Mouse (Mus musculus): ENCODE measurements around the gene Cct8l1. TPM values are rescaled to one million over a fixed set of nuclear protein-coding genes. Genes with fewer than 3 reads are reported as not detected.
A peak's percentile ranks its signal among the peaks of the same experiment; 100 is the strongest.

Gene Cct8l1
- polyA plus RNA-seq, 1 experiment = not detected

GRCm38 (mm10) chr5:25519820-25520219, 4.0 kb downstream of the Cct8l1 start:
- H3K27ac ChIP-seq (replicated peaks; ENCODE audit: low read depth, low read length) = no peak overlapping the region

GRCm38 (mm10) chr5:25521461-25521860, 5.6 kb downstream of the Cct8l1 start:
- Histone ChIP-seq H3K27ac (replicated peaks; ENCODE audit: low read depth, low read length) (no peak overlapping the region), H3K4me1 (ENCODE audit: control insufficient read depth, insufficient read depth, insufficient read length, low read length) (peaks cover 9% of the 10 kb centered on the region), H3K4me3 (ENCODE audit: insufficient read depth, low read depth, low read length) (no peak overlapping the region)

More at GRCm38 (mm10) chr5:25519820-25520219, 4.0 kb downstream of the Cct8l1 start:
- Histone ChIP-seq H3K4me1 (ENCODE audit: control insufficient read depth, insufficient read depth, insufficient read length, low read length) (no peaks in the 10 kb centered on the region), H3K4me3 (ENCODE audit: insufficient read depth, low read depth, low read length) (no peak overlapping the region)

GRCm38 (mm10) chr5:25526116-25526515, 10.2 kb downstream of the Cct8l1 start:
- no peak overlapping the region for H3K4me3 ChIP-seq (ENCODE audit: insufficient read depth, low read depth, low read length)
- H3K27ac ChIP-seq (replicated peaks; ENCODE audit: low read depth, low read length) = no peak overlapping the region

GRCm38 (mm10) chr5:25526926-25527325, 11.1 kb downstream of the Cct8l1 start:
- 0 out of 2 replicates have a peak overlapping the region, but pooled peaks have one; percentile 10 for H3K27ac ChIP-seq (replicated peaks; ENCODE audit: low read depth, low read length)
- peaks cover 24% of the 10 kb centered on the region for H3K4me1 ChIP-seq (ENCODE audit: control insufficient read depth, insufficient read depth, insufficient read length, low read length)
- H3K4me3 ChIP-seq (ENCODE audit: insufficient read depth, low read depth, low read length) = no peak overlapping the region

More at GRCm38 (mm10) chr5:25526116-25526515, 10.2 kb downstream of the Cct8l1 start:
- H3K4me1 ChIP-seq (ENCODE audit: control insufficient read depth, insufficient read depth, insufficient read length, low read length) = peaks cover 24% of the 10 kb centered on the region

GRCm38 (mm10) chr5:25527971-25528370, 12.1 kb downstream of the Cct8l1 start:
- H3K27ac ChIP-seq (replicated peaks; ENCODE audit: low read depth, low read length) = peak overlapping the region; percentile 72
- peaks cover 27% of the 10 kb centered on the region for H3K4me1 ChIP-seq (ENCODE audit: control insufficient read depth, insufficient read depth, insufficient read length, low read length)
- no peak overlapping the region for H3K4me3 ChIP-seq (ENCODE audit: insufficient read depth, low read depth, low read length)

GRCm38 (mm10) chr5:25528851-25529528, 13.1 kb downstream of the Cct8l1 start:
- Histone ChIP-seq H3K4me1 (ENCODE audit: control insufficient read depth, insufficient read depth, insufficient read length, low read length) (peaks cover 27% of the 10 kb centered on the region), H3K4me3 (ENCODE audit: insufficient read depth, low read depth, low read length) (peak overlapping the region; percentile 63), H3K27ac (replicated peaks; ENCODE audit: low read depth, low read length) (peak overlapping the region; percentile 36)

- peak overlapping the region; percentile 91 for H3K27ac ChIP-seq (replicated peaks; ENCODE audit: low read depth, low read length)
- H3K4me3 ChIP-seq (ENCODE audit: insufficient read depth, low read depth, low read length) = peak overlapping the region; percentile 88
- peaks cover 27% of the 10 kb centered on the region for H3K4me1 ChIP-seq (ENCODE audit: control insufficient read depth, insufficient read depth, insufficient read length, low read length)
Observed at GRCm38 (mm10) chr5:25529529-25530421, 13.9 kb downstream of the Cct8l1 start.

- peaks cover 25% of the 10 kb centered on the region for H3K4me1 ChIP-seq (ENCODE audit: control insufficient read depth, insufficient read depth, insufficient read length, low read length)
- peak overlapping the region; percentile 88; the same call in 1 of the 2 replicates for H3K4me3 ChIP-seq (ENCODE audit: insufficient read depth, low read depth, low read length)
- H3K27ac ChIP-seq (replicated peaks; ENCODE audit: low read depth, low read length) = no peak overlapping the region
Observed at GRCm38 (mm10) chr5:25530629-25531028, 14.8 kb downstream of the Cct8l1 start.

GRCm38 (mm10) chr5:25532256-25533147, 16.6 kb downstream of the Cct8l1 start:
- Histone ChIP-seq H3K27ac (replicated peaks; ENCODE audit: low read depth, low read length) (no peak overlapping the region), H3K4me1 (ENCODE audit: control insufficient read depth, insufficient read depth, insufficient read length, low read length) (peaks cover 9% of the 10 kb centered on the region), H3K4me3 (ENCODE audit: insufficient read depth, low read depth, low read length) (no peak overlapping the region)

- Histone ChIP-seq H3K4me3 (ENCODE audit: insufficient read depth, low read depth, low read length) (no peak overlapping the region), H3K4me1 (ENCODE audit: control insufficient read depth, insufficient read depth, insufficient read length, low read length) (peaks cover 7% of the 10 kb centered on the region; the same call in 1 of the 2 replicates), H3K27ac (replicated peaks; ENCODE audit: low read depth, low read length) (no peak overlapping the region)
Observed at GRCm38 (mm10) chr5:25533298-25533697, 17.4 kb downstream of the Cct8l1 start.

GRCm38 (mm10) chr5:25535566-25535965, 19.7 kb downstream of the Cct8l1 start:
- Histone ChIP-seq H3K4me3 (ENCODE audit: insufficient read depth, low read depth, low read length) (no peak overlapping the region), H3K4me1 (ENCODE audit: control insufficient read depth, insufficient read depth, insufficient read length, low read length) (0 out of 2 replicates have a peak, but pooled peaks cover 3% of the 10 kb centered on the region), H3K27ac (replicated peaks; ENCODE audit: low read depth, low read length) (no peak overlapping the region)

GRCm38 (mm10) chr5:25536451-25536850, 20.6 kb downstream of the Cct8l1 start:
- Histone ChIP-seq H3K4me1 (ENCODE audit: control insufficient read depth, insufficient read depth, insufficient read length, low read length) (0 out of 2 replicates have a peak, but pooled peaks cover 3% of the 10 kb centered on the region), H3K27ac (replicated peaks; ENCODE audit: low read depth, low read length) (no peak overlapping the region), H3K4me3 (ENCODE audit: insufficient read depth, low read depth, low read length) (no peak overlapping the region)

- H3K4me1 ChIP-seq (ENCODE audit: control insufficient read depth, insufficient read depth, insufficient read length, low read length) = 0 out of 2 replicates have a peak, but pooled peaks cover 3% of the 10 kb centered on the region
- H3K4me3 ChIP-seq (ENCODE audit: insufficient read depth, low read depth, low read length) = no peak overlapping the region
- no peak overlapping the region for H3K27ac ChIP-seq (replicated peaks; ENCODE audit: low read depth, low read length)
Observed at GRCm38 (mm10) chr5:25536921-25537409, 21.1 kb downstream of the Cct8l1 start.

GRCm38 (mm10) chr5:25540412-25540811, 24.5 kb downstream of the Cct8l1 start:
- H3K4me1 ChIP-seq (ENCODE audit: control insufficient read depth, insufficient read depth, insufficient read length, low read length) = no peaks in the 10 kb centered on the region
- H3K4me3 ChIP-seq (ENCODE audit: insufficient read depth, low read depth, low read length) = no peak overlapping the region
- H3K27ac ChIP-seq (replicated peaks; ENCODE audit: low read depth, low read length) = no peak overlapping the region
